Mouse (Mus musculus) bone marrow, adult 2 months (tissue): ENCODE results near the gene Lgals8.

Experiments
- CTCF ChIP-seq: fragments of 200-500 bp; IDR thresholded peaks from 2 replicates; pipeline ENCODE4 v1.5.1; 2011; ENCODE audit warnings: low read length, control low read depth; ENCODE audit not compliant: control insufficient read depth, insufficient read depth
- POLR2A ChIP-seq: fragments of 200-500 bp; IDR thresholded peaks from 2 replicates; pipeline ENCODE4 v1.6.1; 2011; ENCODE audit warnings: low read depth, mild to moderate bottlenecking, control low read depth, low read length, borderline replicate concordance; ENCODE audit not compliant: control insufficient read depth

DNA sequence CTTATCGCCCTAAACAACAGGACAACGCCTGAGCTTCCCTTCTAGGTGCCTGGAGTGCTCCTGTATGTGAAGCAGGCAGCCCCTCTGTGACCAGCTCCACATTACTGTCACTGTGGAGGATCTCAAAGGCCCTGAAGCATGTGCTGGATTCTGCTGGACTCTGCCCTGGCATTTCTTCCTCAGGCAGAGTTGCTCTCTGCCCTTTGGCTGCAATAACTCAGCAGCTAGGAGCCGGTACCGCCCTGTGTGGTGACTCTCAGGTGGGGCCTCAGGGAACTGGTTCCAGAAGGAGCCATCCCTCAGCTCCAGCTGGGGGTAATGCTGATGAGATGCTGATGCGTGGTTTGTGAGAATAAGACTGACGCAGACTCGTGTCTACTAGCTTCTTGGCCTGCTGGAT, 8.0 kb downstream of the Lgals8 start:
- TF ChIP-seq POLR2A (no peak), CTCF (no peak)
